Mouse (Mus musculus): ENCODE data around the gene Man1a. TPM values are rescaled to one million over a fixed set of nuclear protein-coding genes. Genes with fewer than 3 reads are reported as not detected.

The Man1a gene
- polyA plus RNA-seq (2017; shearing (Covaris generic)): 36.1 TPM

DNA sequence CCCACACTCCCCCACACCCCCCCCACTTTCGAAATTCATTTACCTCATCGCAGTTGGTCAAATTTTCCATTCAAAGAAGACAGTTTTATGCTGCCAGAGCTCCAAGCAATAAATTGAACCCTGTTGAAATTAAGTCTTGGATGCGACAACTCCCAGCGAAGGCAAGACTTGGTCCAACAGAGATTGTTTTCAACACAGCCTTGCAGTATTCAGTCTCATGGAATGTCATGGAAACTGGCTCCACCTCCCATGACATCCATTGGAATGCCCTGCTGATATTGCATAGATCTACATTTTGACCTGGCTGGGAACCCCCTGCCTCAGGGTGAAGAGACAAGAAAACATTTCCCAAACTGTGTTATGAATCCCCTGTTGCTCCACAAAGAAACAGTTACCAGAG is at the start of gene Man1a:
TSS of gene Man1a (minus strand) at position 190 of the 400 bp plus-strand sequence.

Measured in inflammation-experienced regulatory T-cells, adult 16 weeks (primary cell).